Mouse (Mus musculus) frontal cortex, adult 2 months (tissue): ENCODE data around the gene Olfr112. TPM values are rescaled to one million over a fixed set of nuclear protein-coding genes. Genes with fewer than 3 reads are reported as not detected.
"Not testable (repeated sequence)": the region's sequence is repeated elsewhere in the genome, so short reads cannot be mapped to it uniquely, and the experiment has no call there.

Experiments
- DNase-seq, 2 experiments: peaks; one replicate each; pipeline ENCODE4 v3.0.0; 2022; ENCODE audit warnings: low spot score in 1 of 2; ENCODE audit errors: extremely low spot score in 1 of 2
- polyA plus RNA-seq: library from polyadenylated mRNA; depleted of rRNA; stranded (reverse); fragments of >200 nt; gene quantifications from 2 replicates; pipeline ENCODE4 v1.2.3, GENCODE M21; 2012; rRNA removed

Gene Olfr112
- not detected in 2 replicates for polyA plus RNA-seq

DNA sequence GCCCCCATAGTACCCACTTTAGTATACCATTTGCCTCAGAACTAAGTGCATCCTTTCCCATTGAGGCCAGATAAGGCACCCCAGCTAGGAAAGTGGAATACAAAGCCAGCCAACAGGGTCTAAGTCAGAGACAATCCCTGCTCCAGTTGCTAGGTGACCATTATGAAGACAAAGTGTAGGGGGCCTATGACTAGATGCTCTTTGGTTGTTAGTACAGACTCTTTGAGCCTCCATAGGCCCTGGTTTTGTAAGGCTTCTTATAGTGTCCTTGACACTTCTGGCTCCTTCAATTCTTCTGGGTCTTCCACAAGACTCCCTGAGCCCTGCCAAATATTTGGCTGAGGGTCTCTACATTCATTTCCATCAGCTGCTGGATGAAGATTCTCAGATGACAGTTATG lies at the start of gene Olfr112:
Olfr112 (minus strand) TSS at position 101 of the 400 bp plus-strand sequence.
- no peak for DNase-seq

DNA sequence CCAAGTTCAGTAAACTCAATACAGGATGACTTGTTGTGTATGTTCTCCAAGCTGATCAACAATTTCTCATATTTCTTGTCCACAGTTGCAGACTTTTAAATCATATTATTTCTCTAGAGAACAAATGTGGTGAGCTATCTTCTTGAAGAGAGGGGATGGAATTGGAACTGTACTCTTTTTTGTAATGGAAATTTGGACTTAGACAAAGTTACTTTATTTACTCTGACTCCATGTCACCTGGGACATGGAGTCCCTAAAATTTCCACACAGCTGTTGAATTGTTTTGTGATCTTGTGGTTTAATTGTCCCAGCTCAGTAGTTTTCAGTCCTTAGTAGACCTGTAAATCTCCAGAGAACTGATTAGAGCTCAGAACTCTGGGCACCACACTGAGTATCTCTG lies 23.4 kb upstream of the Olfr112 start, which contains the start of gene Olfr114:
Olfr114 (minus strand) TSS at position 101 of the 400 bp plus-strand sequence.
- no peak for DNase-seq

DNA sequence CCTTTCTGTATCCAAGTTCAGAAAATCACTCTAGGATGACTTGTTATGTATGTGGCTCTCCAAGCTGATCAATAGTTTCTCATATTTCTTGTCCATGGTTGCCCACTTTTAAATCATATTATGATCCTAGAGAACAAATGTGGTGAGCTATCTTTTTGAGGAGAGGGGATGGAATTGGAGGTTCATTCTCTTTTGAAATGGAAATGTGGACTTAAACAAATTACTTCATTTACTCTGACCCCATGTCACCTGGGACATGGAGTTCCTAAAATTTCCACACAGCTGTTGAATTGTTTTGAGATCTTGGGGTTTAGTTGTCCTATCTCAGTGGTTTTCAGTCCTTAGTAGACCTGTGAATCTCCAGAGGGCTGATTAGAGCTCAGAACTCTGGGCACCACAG lies 8.3 kb upstream of the Olfr112 start, which contains the start of gene Olfr113:
Olfr113 (minus strand) TSS at position 101 of the 400 bp plus-strand sequence.
- DNase-seq = no peak

DNA sequence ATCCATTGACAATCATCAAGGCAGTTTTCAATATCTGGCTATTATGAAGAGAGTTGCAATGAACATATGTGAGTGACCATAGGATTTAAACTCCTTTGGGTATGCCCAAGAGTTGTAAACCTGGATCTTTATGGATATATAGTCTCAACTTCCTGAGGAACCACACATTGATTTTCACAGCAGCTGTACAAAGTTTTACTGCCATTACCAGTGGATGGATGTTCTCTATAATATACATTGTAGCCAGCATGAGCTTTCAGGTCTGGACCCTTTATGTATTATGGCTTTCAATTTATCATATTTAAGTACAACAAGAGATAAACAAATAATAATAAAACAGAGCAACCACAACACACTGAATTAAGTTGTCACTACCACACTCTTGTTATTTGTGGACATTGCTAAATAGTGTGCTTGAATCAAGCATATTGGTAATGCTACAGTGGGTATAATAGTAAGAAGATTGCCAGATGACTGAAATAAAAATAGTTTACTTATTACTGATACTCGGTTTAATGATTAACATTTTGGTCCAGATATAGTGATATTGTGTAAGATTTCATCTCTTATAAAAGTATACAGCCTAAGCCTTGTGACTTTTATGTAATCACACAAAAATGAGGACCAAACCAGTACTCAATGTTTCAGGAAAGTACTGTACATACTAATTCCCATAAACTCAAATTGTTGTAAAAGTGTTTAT lies 10.2 kb downstream of the Olfr112 start:
- no peak for DNase-seq

DNA sequence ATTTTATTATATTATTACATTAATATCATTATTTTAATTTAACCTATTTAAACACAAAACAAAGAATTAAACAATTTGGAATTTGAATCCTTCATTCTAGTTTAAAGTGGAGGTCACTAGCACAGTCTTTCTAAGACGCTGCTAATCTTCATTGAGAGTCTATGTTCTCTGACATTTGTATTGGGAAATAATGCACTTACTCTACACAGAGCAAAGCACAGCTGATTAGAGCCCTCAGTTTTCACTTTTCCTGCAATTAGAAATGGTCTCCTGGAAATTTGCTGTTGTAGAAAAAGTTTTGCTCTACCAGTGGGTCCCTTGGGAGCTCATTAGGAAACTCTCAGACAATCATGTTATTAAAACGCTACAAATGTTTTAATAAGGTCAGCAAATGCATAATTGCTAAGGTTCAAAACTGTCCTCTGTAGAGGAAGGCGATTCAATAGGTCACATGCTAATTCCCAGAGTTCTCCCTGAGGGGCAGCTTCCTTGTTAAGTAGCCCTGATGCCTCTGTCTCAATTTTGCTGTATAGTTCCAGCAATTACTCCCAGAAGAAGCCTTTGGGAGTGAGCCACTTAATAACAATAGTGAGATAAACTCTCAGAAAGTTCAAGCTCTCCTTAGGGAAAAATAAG lies 25.3 kb downstream of the Olfr112 start:
- no peak for DNase-seq

DNA sequence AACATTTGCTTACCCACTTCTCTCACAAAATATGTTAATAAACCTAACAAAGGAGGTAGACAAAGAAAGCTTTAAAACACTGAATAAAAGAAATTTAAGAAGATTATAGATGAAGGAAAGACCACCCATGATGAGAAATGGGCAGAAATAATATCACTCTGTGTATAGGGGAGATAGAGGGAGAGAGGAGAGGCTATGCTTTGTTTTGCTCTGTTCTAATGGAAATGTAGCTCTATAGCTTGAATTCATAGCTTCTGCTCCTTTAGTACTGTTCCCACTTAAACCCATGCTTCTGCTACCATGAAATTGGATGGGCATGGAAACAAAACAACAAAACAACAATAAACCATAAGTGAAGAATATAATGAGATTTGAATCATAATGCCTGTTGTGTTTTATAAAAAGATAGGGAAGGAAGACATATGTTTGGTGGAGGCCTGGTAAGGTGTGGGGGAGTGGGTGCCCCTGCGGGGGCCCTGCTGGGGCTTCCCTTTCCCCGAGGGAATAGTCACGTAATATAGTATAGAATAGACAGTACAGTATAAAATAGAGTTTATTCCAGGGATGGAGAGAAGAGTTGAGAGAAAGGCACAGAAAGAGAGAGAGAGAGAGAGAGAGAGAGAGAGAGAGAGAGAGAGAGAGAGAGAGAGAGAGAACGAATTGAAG lies 27.7 kb downstream of the Olfr112 start:
- DNase-seq = no peak

DNA sequence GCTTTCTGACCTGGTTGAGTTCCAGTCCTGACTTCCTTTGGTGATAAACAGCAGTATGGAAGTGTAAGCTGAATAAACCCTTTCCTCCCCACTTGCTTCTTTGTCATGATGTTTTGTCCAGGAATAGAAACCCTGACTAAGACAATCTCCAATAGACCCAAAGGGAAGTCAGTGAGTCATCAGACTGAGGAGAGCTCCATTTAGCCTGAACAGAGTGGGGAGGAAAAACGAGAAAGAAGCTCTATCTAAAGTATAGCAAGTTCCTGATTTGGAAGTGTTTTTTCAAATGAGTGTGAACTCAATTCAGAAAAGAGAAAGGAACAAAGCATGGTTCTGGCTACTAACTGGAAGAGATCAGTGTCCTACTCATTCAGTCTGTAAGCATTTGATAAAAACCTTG lies 30.8 kb downstream of the Olfr112 start:
- DNase-seq = peak in 1 of 2 experiments; percentile 44

DNA sequence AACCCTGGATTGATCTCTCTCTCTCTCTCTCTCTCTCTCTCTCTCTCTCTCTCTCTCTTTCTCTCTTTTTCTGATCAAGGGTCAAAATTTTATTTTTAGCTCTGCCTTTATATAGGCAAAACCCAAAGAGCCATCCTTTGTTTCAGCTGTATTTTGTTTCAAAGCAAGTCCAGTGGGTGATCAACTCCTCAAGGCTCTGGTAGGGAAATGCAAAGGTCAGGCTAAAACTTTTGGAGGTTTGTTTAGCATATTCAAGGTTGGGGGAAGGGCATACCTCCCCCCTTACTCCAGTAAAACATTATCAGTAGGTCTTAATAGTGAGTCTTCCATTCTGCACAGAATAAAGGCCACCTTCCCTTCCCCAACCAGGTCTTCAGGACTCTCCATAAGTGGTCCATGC lies 34.1 kb downstream of the Olfr112 start:
- DNase-seq = no peak

DNA sequence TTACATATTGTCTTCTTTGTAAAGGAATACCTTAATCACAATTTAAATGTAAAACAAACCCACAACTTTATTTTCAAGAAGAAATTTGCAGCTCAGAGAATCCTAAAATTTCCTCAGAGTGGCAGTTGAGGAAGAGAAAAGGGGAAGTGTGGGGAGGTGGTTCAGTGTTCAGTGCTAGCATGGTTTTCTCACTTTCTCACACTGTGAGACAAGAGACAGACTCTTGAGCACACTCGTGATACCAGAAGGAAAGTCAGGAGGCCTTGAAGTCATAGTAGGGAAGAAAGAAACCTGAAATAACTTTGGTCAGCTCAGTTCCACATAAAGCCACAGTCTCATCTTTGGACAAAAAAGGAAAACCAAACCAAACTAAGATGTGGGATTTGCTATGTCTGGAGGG lies 43.8 kb downstream of the Olfr112 start:
- peak in 1 of 2 experiments; percentile 13 for DNase-seq

DNA sequence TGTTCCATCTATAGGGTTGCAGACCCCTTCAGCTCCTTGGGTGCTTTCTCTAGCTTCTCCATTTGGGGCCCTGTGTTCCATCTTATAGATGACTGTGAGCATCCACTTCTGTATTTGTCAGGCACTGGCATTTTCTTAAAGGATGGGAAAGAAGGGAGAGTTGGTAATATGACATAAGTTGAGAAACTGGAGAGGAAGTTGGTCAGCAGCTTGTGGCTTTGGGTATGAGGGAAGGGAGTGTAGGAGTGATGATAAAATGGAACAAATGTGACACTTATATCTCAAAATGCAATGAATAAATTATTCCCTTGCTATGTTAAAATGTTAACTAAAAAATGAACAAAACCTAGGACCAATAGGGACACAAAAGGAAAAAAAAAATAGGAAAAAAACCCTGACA lies 44.6 kb downstream of the Olfr112 start:
- not testable (repeated sequence) for DNase-seq

Other genes starting within 250 kb of the Olfr112 start
- gene Olfr103, start 229.8 kb downstream of the Olfr112 start, polyA plus RNA-seq = not detected in 2 replicates
- gene Olfr104-ps, start 209.9 kb downstream of the Olfr112 start, polyA plus RNA-seq = not detected in 2 replicates
- not detected in 2 replicates for gene Olfr105-ps, start 190.4 kb downstream of the Olfr112 start, polyA plus RNA-seq
- gene Olfr106-ps, start 179.1 kb downstream of the Olfr112 start, polyA plus RNA-seq = not detected in 2 replicates
- gene Olfr107, start 170.2 kb downstream of the Olfr112 start, polyA plus RNA-seq = not detected in 2 replicates
- not detected in 2 replicates for gene Olfr108, start 124.0 kb downstream of the Olfr112 start, polyA plus RNA-seq
- 0.02 TPM in 1 of 2 replicates, not detected in the other for gene Olfr109, start 110.5 kb downstream of the Olfr112 start, polyA plus RNA-seq
- not detected in 2 replicates for gene H2-M2, start 85.9 kb downstream of the Olfr112 start, polyA plus RNA-seq
- gene Olfr110, start 77.0 kb downstream of the Olfr112 start, polyA plus RNA-seq = 0.82 and 0.96 TPM in 2 replicates
- gene Olfr111, start 61.4 kb downstream of the Olfr112 start, polyA plus RNA-seq = 1.3 and 1.6 TPM in 2 replicates
- not detected in 2 replicates for gene Olfr113, start 8.2 kb upstream of the Olfr112 start, polyA plus RNA-seq
- not detected in 2 replicates for gene Olfr114, start 23.3 kb upstream of the Olfr112 start, polyA plus RNA-seq
- gene Olfr115, start 57.7 kb upstream of the Olfr112 start, polyA plus RNA-seq = 0.11 TPM in 1 of 2 replicates, not detected in the other
- not detected in 2 replicates for gene Olfr116, start 57.7 kb upstream of the Olfr112 start, polyA plus RNA-seq
- not detected in 2 replicates for gene Olfr117, start 94.3 kb upstream of the Olfr112 start, polyA plus RNA-seq
- gene Olfr118, start 97.5 kb upstream of the Olfr112 start, polyA plus RNA-seq = 0.10 and 0.15 TPM in 2 replicates
- gene Olfr119, start 127.1 kb upstream of the Olfr112 start, polyA plus RNA-seq = 0.06 TPM in 1 of 2 replicates, not detected in the other
- gene Olfr120, start 152.4 kb upstream of the Olfr112 start, polyA plus RNA-seq = not detected in 2 replicates
- gene Olfr121, start 179.4 kb upstream of the Olfr112 start, polyA plus RNA-seq = 0.08 TPM in 1 of 2 replicates, not detected in the other
- gene Olfr122, start 199.2 kb upstream of the Olfr112 start, polyA plus RNA-seq = 0.08 TPM in 1 of 2 replicates, not detected in the other
- not detected in 2 replicates for gene Olfr123, start 224.1 kb upstream of the Olfr112 start, polyA plus RNA-seq
- gene Olfr124, start 230.4 kb upstream of the Olfr112 start, polyA plus RNA-seq = 0.04 TPM in 1 of 2 replicates, not detected in the other